Mouse (Mus musculus): ENCODE results near the gene Hspb3.

DNA sequence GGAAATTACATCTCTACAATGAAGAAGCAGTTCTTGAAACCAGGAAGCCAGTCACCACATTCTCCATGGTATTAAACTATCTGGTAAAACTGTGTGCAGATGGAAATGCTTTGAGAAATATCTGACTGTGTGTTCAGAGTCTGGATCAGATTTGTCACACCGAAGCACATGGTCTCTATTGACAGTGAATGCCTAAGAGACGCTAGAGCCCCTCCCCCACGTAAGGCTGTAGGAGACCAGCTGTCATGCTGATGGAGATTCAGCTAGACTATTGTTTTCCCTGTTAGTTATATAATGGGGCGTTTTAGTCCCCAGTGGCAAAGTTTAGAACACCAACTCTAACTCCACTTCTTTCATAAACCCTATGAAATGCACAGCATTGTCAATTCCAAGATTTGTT is 42.7 kb upstream of the Hspb3 start:
- TF ChIP-seq USF1 (IDR thresholded peaks at IDR 0.05; ENCODE audit: low read depth) (no peak), MAX (IDR thresholded peaks at IDR 0.05; ENCODE audit: low read depth) (no peak), POLR2A (IDR thresholded peaks at IDR 0.05; ENCODE audit: insufficient read length, low read depth) (no peak), E2F4 (IDR thresholded peaks at IDR 0.05; ENCODE audit: insufficient read depth) (no peak), TCF12 (IDR thresholded peaks at IDR 0.05; ENCODE audit: insufficient read depth, poor library complexity, severe bottlenecking) (no peak)

Data from myocyte (in vitro differentiated cells).